Mouse (Mus musculus) neural tube, embryonic 14.5 days (tissue): ENCODE data around the gene Cela3b. TPM values are rescaled to one million over a fixed set of nuclear protein-coding genes. Genes with fewer than 3 reads are reported as not detected.
A peak's percentile ranks its signal among the peaks of the same experiment; 100 is the strongest.

Experiments
- ATAC-seq: fragments of 200-750 bp; cut with Nextera tagmentation; 2 replicates; pipeline ENCODE4 v1.8.0; 2017; ENCODE audit warnings: low read depth, mild to moderate bottlenecking, moderate TSS enrichment, moderate library complexity
- H3K27ac ChIP-seq: fragments of 300-500 bp; sonication (generic); 2 replicates; pipeline ENCODE4 v1.5.1; 2014; ENCODE audit warnings: low read depth, mild to moderate bottlenecking, control low read depth, low read length, moderate library complexity, mixed read lengths
- H3K27me3 ChIP-seq: fragments of 300-500 bp; sonication (generic); 2 replicates; pipeline ENCODE4 v1.6.1; 2014; ENCODE audit warnings: low read length; ENCODE audit not compliant: control insufficient read depth, insufficient read depth
- H3K36me3 ChIP-seq: fragments of 300-500 bp; sonication (generic); 2 replicates; pipeline ENCODE4 v1.6.1; 2014; ENCODE audit warnings: low read length, mixed read lengths; ENCODE audit not compliant: control insufficient read depth, insufficient read depth
- H3K4me1 ChIP-seq: fragments of 300-500 bp; sonication (generic); 2 replicates; pipeline ENCODE4 v1.6.1; 2014; ENCODE audit warnings: low read length; ENCODE audit not compliant: control insufficient read depth, insufficient read depth
- H3K4me2 ChIP-seq: fragments of 300-500 bp; sonication (generic); 2 replicates; pipeline ENCODE4 v1.6.1; 2014; ENCODE audit warnings: mild to moderate bottlenecking, low read depth, low read length, control low read depth
- H3K4me3 ChIP-seq: fragments of 300-500 bp; sonication (generic); 2 replicates; pipeline ENCODE4 v1.5.1; 2014; ENCODE audit warnings: low read depth, low read length, control low read depth, mixed read lengths
- H3K9ac ChIP-seq: fragments of 300-500 bp; sonication (generic); replicated peaks from 2 replicates; pipeline ENCODE4 v1.6.1; 2014; ENCODE audit warnings: low read depth, mild to moderate bottlenecking, control low read depth, low read length, mixed read lengths
- H3K9me3 ChIP-seq: fragments of 300-500 bp; sonication (generic); 2 replicates; pipeline ENCODE4 v1.6.1; 2016; ENCODE audit warnings: low read length; ENCODE audit not compliant: control insufficient read depth
- WGBS: fragments of 180-500 bp; shearing (Covaris S2); extraction: QIAGEN DNeasy Blood & Tissue Kit; methylation state at CpG from one replicate; pipeline ENCODE4 v1.1.7; 2014; 5-methylcytosine and 5-hydroxymethylcytosine counted together
- polyA plus RNA-seq: library from polyadenylated mRNA; unstranded; fragments of >200 nt; fragmentation: Nextera tagmentation; extraction: Ambion mirVana; gene quantifications from 2 replicates; pipeline ENCODE4 v1.2.1, GENCODE M21; 2014

Cela3b gene
- polyA plus RNA-seq, 1 experiment from 2014 or later: not detected

- no peaks in the 10 kb centered on the region for H3K4me1 ChIP-seq
- H3K36me3 ChIP-seq: no peaks in the 10 kb centered on the region
- H3K27ac ChIP-seq: no peak within 1 kb of the TSS
- no peak for ATAC-seq
- no peaks in the 10 kb centered on the region for H3K27me3 ChIP-seq
- H3K9me3 ChIP-seq: no peaks in the 10 kb centered on the region
- no peak within 1 kb of the TSS for H3K4me3 ChIP-seq
- H3K4me2 ChIP-seq: no peak within 1 kb of the TSS
- WGBS: 98% methylated on average over 5 of the region's 5 CpGs
- no peak within 1 kb of the TSS for H3K9ac ChIP-seq
Observed at GRCm38 (mm10) chr4:137409691-137410090, 20.6 kb downstream of the Cela3b start, which contains the start of gene Cela3a. Gene Cela3a (minus strand): TSS chr4:137409791.

- Histone ChIP-seq H3K4me1 (no peaks in the 10 kb centered on the region), H3K36me3 (no peaks in the 10 kb centered on the region), H3K9me3 (no peaks in the 10 kb centered on the region), H3K27me3 (no peaks in the 10 kb centered on the region), H3K27ac (no peak overlapping the region), H3K4me2 (no peak overlapping the region), H3K4me3 (no peak overlapping the region), H3K9ac (no peak overlapping the region)
- ATAC-seq: no peak
- WGBS: 97% methylated on average over 3 of the region's 3 CpGs
Observed at GRCm38 (mm10) chr4:137405571-137405970, 24.8 kb downstream of the Cela3b start.

- H3K4me2 ChIP-seq: no peak overlapping the region
- 86% methylated on average over 15 of the region's 15 CpGs for WGBS
- ATAC-seq: no peak
- H3K4me3 ChIP-seq: no peak overlapping the region
- H3K9ac ChIP-seq: no peak overlapping the region
- no peaks in the 10 kb centered on the region for H3K9me3 ChIP-seq
- H3K27ac ChIP-seq: no peak overlapping the region
- no peaks in the 10 kb centered on the region for H3K27me3 ChIP-seq
- no peaks in the 10 kb centered on the region; the same call in 1 of the 2 replicates for H3K36me3 ChIP-seq
- H3K4me1 ChIP-seq: no peaks in the 10 kb centered on the region
Observed at GRCm38 (mm10) chr4:137396641-137397525, 33.5 kb downstream of the Cela3b start.

GRCm38 (mm10) chr4:137393378-137394135, 36.8 kb downstream of the Cela3b start:
- Histone ChIP-seq H3K27me3 (no peaks in the 10 kb centered on the region), H3K36me3 (no peaks in the 10 kb centered on the region; the same call in 1 of the 2 replicates), H3K27ac (no peak overlapping the region), H3K9ac (no peak overlapping the region), H3K4me3 (no peak overlapping the region), H3K4me1 (peaks cover 5% of the 10 kb centered on the region; the same call in 1 of the 2 replicates), H3K4me2 (no peak overlapping the region), H3K9me3 (no peaks in the 10 kb centered on the region)
- no peak for ATAC-seq
- 70% methylated on average over 9 of the region's 9 CpGs for WGBS

GRCm38 (mm10) chr4:137392874-137393273, 37.5 kb downstream of the Cela3b start:
- Histone ChIP-seq H3K4me1 (peaks cover 5% of the 10 kb centered on the region; the same call in 1 of the 2 replicates), H3K27ac (no peak overlapping the region), H3K9ac (no peak overlapping the region), H3K36me3 (no peaks in the 10 kb centered on the region; the same call in 1 of the 2 replicates), H3K4me3 (no peak overlapping the region), H3K4me2 (no peak overlapping the region), H3K27me3 (no peaks in the 10 kb centered on the region), H3K9me3 (no peaks in the 10 kb centered on the region)
- ATAC-seq: no peak
- 93% methylated on average over 9 of the region's 9 CpGs for WGBS

- WGBS: 93% methylated on average over 3 of the region's 3 CpGs
- Histone ChIP-seq H3K4me2 (no peak overlapping the region), H3K27me3 (no peaks in the 10 kb centered on the region), H3K4me3 (no peak overlapping the region), H3K27ac (no peak overlapping the region), H3K9me3 (no peaks in the 10 kb centered on the region), H3K9ac (no peak overlapping the region), H3K36me3 (no peaks in the 10 kb centered on the region; the same call in 1 of the 2 replicates), H3K4me1 (peaks cover 9% of the 10 kb centered on the region)
- no peak for ATAC-seq
Observed at GRCm38 (mm10) chr4:137391287-137391686, 39.1 kb downstream of the Cela3b start.

GRCm38 (mm10) chr4:137390196-137390595, 40.1 kb downstream of the Cela3b start:
- no peaks in the 10 kb centered on the region; the same call in 1 of the 2 replicates for H3K36me3 ChIP-seq
- ATAC-seq: no peak
- WGBS: 93% methylated on average over 4 of the region's 4 CpGs
- H3K9me3 ChIP-seq: no peaks in the 10 kb centered on the region
- H3K27me3 ChIP-seq: no peaks in the 10 kb centered on the region
- peaks cover 9% of the 10 kb centered on the region for H3K4me1 ChIP-seq
- H3K27ac ChIP-seq: no peak overlapping the region
- H3K9ac ChIP-seq: no peak overlapping the region
- H3K4me3 ChIP-seq: no peak overlapping the region
- H3K4me2 ChIP-seq: no peak overlapping the region

- Histone ChIP-seq H3K9ac (peak overlapping the region; percentile 70; the same call in 1 of the 2 replicates), H3K27ac (peak overlapping the region; percentile 88), H3K27me3 (no peaks in the 10 kb centered on the region), H3K4me3 (peak overlapping the region; percentile 57), H3K36me3 (no peaks in the 10 kb centered on the region), H3K4me2 (peak overlapping the region; percentile 85), H3K9me3 (no peaks in the 10 kb centered on the region), H3K4me1 (peaks cover 9% of the 10 kb centered on the region)
- WGBS: 49% methylated on average over 6 of the region's 6 CpGs
- ATAC-seq: peak; percentile 29; the same call in 1 of the 2 replicates
Observed at GRCm38 (mm10) chr4:137388983-137389382, 41.4 kb downstream of the Cela3b start.
